Mouse (Mus musculus) limb, embryonic 14.5 days (tissue): ENCODE measurements at regions not wholly inside any gene's neighbourhood (a gene's known extent, or its start where the extent isn't known, plus 50 kb on each side); places are given as distances from the start of the nearest gene placed in this dataset.

Experiments
- ATAC-seq: fragments of 200-750 bp; cut with Nextera tagmentation; 2 replicates; pipeline ENCODE4 v1.8.0; 2017; ENCODE audit warnings: low read depth, moderate number of reproducible peaks, moderate TSS enrichment; ENCODE audit not compliant: low FRiP score
- DNase-seq: peaks from one replicate; pipeline ENCODE4 v3.0.0-alpha.2; 2015; ENCODE audit warnings: low spot score
- H3K27ac ChIP-seq: fragments of 300-500 bp; sonication (generic); replicated peaks from 2 replicates; pipeline ENCODE4 v1.5.1; 2014; ENCODE audit warnings: low read depth, mild to moderate bottlenecking, low read length, moderate library complexity, mixed read lengths
- H3K27me3 ChIP-seq: fragments of 300-500 bp; sonication (generic); 2 replicates; pipeline ENCODE4 v1.6.1; 2014; ENCODE audit warnings: low read length, mixed read lengths; ENCODE audit not compliant: control insufficient read depth, insufficient read depth
- H3K36me3 ChIP-seq: fragments of 300-500 bp; sonication (generic); 2 replicates; pipeline ENCODE4 v1.6.1; 2014; ENCODE audit warnings: mild to moderate bottlenecking, low read length, moderate library complexity, mixed read lengths; ENCODE audit not compliant: control insufficient read depth, insufficient read depth
- H3K4me1 ChIP-seq: fragments of 300-500 bp; sonication (generic); 2 replicates; pipeline ENCODE4 v1.6.1; 2014; ENCODE audit warnings: antibody characterized with exemption, low read length, mixed read lengths; ENCODE audit not compliant: control insufficient read depth, insufficient read depth
- H3K4me2 ChIP-seq: fragments of 300-500 bp; sonication (generic); replicated peaks from 2 replicates; pipeline ENCODE4 v1.6.1; 2014; ENCODE audit warnings: low read depth, mild to moderate bottlenecking, low read length, moderate library complexity; ENCODE audit not compliant: severe bottlenecking
- H3K4me3 ChIP-seq: fragments of 300-500 bp; sonication (generic); replicated peaks from 2 replicates; pipeline ENCODE4 v1.5.1; 2014; ENCODE audit warnings: low read length
- H3K9ac ChIP-seq: fragments of 300-500 bp; sonication (generic); 2 replicates; pipeline ENCODE4 v1.6.1; 2014; ENCODE audit warnings: mild to moderate bottlenecking, low read depth, low read length, moderate library complexity; ENCODE audit not compliant: severe bottlenecking
- H3K9me3 ChIP-seq: fragments of 300-500 bp; sonication (generic); 2 replicates; pipeline ENCODE4 v1.6.1; 2016; ENCODE audit warnings: low read length; ENCODE audit not compliant: control insufficient read depth
- POLR2A ChIP-seq: fragments of 200-500 bp; IDR thresholded peaks from 2 replicates; pipeline ENCODE4 v1.8.0; 2012; ENCODE audit warnings: inconsistent platforms, mild to moderate bottlenecking, moderate library complexity, borderline replicate concordance; ENCODE audit not compliant: insufficient read depth, insufficient read length; ENCODE audit errors: extremely low read depth
- WGBS: fragments of 180-500 bp; shearing (Covaris S2); extraction: QIAGEN DNeasy Blood & Tissue Kit; methylation state at CpG from one replicate; pipeline ENCODE4 v1.1.7; 2014; 5-methylcytosine and 5-hydroxymethylcytosine counted together

DNA sequence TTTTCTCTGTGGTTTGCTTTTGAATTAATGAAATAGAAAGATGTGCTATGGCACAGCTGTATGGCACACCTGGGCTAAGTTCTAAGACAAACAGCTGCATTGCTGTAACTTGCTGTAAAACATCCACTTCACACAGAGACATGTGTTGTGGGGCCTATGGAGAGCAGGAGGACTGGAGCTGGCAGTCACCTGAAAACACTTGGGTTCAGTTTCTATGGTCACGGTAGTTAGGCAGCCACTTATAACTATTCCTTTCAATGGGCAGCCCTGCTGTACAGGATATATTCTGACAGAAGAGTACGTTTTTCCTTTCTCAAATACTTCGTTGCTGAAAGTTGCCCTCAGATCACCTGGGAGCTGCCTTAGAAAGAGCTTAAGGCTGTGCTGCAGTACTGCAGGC, 149.6 kb upstream of the Hey2 start:
- Histone ChIP-seq H3K36me3 (no peaks in the 10 kb centered on the region), H3K27me3 (no peaks in the 10 kb centered on the region), H3K4me3 (no peak overlapping the region), H3K9ac (no peak overlapping the region), H3K9me3 (no peaks in the 10 kb centered on the region), H3K27ac (no peak overlapping the region), H3K4me2 (no peak overlapping the region), H3K4me1 (no peaks in the 10 kb centered on the region)
- WGBS, result 50% methylated on average over 3 of the region's 3 CpGs
- no peak for DNase-seq
- TF ChIP-seq POLR2A, result no peak
- ATAC-seq, result no peak

DNA sequence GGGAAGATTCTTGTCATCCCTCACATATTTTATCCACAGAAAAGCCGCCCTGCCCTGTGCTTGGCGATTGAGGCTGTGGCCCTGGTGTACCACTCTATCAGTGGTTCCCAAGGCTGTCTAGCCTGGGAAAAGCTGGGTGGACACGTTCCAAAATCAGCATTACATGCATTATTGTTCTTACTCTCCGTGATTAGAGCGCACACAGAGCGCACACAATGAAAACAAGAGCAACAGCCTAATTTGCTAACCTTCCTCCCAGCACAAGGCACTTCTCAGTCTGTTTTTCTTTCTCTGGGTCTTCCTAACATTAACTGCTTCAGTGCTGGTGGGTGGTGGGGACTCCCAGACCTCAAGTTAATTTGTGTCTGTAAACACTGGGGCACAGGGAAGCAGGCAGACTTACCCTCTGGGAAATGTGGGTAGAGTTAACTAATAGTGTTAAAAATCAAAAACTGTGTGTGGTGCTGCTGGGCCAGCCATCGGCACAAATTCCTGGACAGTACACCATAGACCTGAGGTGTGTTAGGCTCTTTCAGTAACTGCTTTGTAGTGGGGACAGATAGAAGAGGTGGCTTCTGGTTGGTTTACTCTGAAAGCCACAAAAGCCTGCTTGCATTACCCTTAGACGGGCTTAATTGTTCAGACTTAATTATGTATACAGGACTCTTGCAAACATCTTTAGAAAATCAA, 137.8 kb upstream of the Hey2 start:
- 5% methylated on average over 8 of the region's 8 CpGs for WGBS
- peaks cover 12% of the 10 kb centered on the region; the same call in 1 of the 2 replicates for H3K4me1 ChIP-seq
- no peaks in the 10 kb centered on the region for H3K36me3 ChIP-seq
- no peaks in the 10 kb centered on the region for H3K9me3 ChIP-seq
- no peak overlapping the region for H3K27ac ChIP-seq
- DNase-seq (peak; percentile 31), ATAC-seq (peak; percentile 55; the same call in 1 of the 2 replicates)
- peak overlapping the region; percentile 43 for H3K4me2 ChIP-seq
- H3K27me3 ChIP-seq, result no peaks in the 10 kb centered on the region
- TF ChIP-seq POLR2A, result no peak
- peak overlapping the region; percentile 16 for H3K4me3 ChIP-seq
- H3K9ac ChIP-seq, result peak overlapping the region; percentile 34

DNA sequence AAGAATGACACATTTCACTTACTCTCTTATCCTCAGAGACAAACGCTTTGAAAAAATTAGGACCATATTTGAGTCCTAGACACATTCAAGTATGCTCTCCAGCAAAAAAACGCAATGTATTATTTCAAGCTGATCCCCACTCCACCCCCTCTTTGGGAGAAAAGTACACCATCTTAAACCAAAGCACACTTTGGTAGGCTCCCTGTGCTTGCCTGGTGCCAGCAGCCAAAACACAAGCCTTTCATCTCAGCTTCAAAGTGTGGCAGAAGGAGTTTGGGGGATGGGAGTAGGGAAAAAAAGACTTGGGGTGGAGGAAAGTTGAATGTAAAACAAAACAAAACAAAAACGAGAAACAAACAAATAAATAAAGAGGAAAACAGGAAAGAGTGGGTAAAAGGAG, 137.2 kb upstream of the Hey2 start:
- Histone ChIP-seq H3K36me3 (no peaks in the 10 kb centered on the region), H3K27me3 (no peaks in the 10 kb centered on the region), H3K9ac (0 out of 2 replicates have a peak overlapping the region, but pooled peaks have one; percentile 34), H3K27ac (no peak overlapping the region), H3K4me1 (peaks cover 12% of the 10 kb centered on the region; the same call in 1 of the 2 replicates), H3K9me3 (no peaks in the 10 kb centered on the region), H3K4me3 (no peak overlapping the region), H3K4me2 (peak overlapping the region; percentile 43)
- ATAC-seq (no peak), DNase-seq (no peak)
- WGBS, result 7% methylated on average over 3 of the region's 3 CpGs
- no peak for TF ChIP-seq POLR2A

DNA sequence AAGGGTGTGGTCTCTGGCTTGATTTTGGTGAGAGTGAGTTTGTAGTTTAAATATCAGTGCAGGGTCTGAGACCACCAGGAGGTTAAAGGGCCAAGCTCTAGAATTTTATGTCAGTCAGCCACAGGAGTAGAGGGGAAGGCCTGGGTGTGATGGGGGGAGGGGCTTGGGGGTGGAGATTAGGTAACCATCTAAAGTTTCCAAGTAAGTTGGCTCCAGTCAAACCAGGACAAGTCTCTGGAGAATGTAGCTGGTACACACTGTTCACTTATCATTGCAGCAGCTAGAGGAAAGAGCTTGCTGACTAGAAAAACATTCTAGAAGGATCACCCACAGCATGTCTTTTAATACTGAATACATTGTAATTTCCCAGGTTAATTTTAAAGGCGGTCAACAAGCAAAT, 123.6 kb upstream of the Hey2 start:
- ATAC-seq, result no peak
- H3K27ac ChIP-seq, result no peak overlapping the region
- no peak overlapping the region for H3K9ac ChIP-seq
- H3K9me3 ChIP-seq, result no peaks in the 10 kb centered on the region
- no peak for TF ChIP-seq POLR2A
- no peaks in the 10 kb centered on the region for H3K4me1 ChIP-seq
- WGBS, result 91% methylated on average over 1 of the region's 1 CpGs
- no peaks in the 10 kb centered on the region for H3K36me3 ChIP-seq
- H3K27me3 ChIP-seq, result no peaks in the 10 kb centered on the region
- no peak overlapping the region for H3K4me3 ChIP-seq
- H3K4me2 ChIP-seq, result no peak overlapping the region
- DNase-seq, result no peak

GRCm38 (mm10) chr10:30953825-30954224, 111.2 kb upstream of the Hey2 start:
- Histone ChIP-seq H3K9ac (no peak overlapping the region), H3K4me3 (no peak overlapping the region), H3K4me2 (no peak overlapping the region), H3K9me3 (no peaks in the 10 kb centered on the region), H3K36me3 (no peaks in the 10 kb centered on the region), H3K4me1 (peaks cover 7% of the 10 kb centered on the region), H3K27me3 (no peaks in the 10 kb centered on the region), H3K27ac (no peak overlapping the region)
- no peak for TF ChIP-seq POLR2A
- ATAC-seq (no peak), DNase-seq (peak; percentile 70)
- WGBS, result 66% methylated on average over 3 of the region's 3 CpGs
